Mouse (Mus musculus) kidney, postnatal 4 days (tissue): Measurements from ENCODE around the gene Tex14.
A peak's percentile ranks its signal among the peaks of the same experiment; 100 is the strongest.
"Not testable (repeated sequence)": the region's sequence is repeated elsewhere in the genome, so short reads cannot be mapped to it uniquely, and the experiment has no call there.

Source experiments
- DNase-seq, 2 experiments: peaks; one replicate each; pipeline ENCODE4 v3.0.0; 2021; ENCODE audit warnings: mixed read lengths in 2 of 2

The Tex14 gene

DNA sequence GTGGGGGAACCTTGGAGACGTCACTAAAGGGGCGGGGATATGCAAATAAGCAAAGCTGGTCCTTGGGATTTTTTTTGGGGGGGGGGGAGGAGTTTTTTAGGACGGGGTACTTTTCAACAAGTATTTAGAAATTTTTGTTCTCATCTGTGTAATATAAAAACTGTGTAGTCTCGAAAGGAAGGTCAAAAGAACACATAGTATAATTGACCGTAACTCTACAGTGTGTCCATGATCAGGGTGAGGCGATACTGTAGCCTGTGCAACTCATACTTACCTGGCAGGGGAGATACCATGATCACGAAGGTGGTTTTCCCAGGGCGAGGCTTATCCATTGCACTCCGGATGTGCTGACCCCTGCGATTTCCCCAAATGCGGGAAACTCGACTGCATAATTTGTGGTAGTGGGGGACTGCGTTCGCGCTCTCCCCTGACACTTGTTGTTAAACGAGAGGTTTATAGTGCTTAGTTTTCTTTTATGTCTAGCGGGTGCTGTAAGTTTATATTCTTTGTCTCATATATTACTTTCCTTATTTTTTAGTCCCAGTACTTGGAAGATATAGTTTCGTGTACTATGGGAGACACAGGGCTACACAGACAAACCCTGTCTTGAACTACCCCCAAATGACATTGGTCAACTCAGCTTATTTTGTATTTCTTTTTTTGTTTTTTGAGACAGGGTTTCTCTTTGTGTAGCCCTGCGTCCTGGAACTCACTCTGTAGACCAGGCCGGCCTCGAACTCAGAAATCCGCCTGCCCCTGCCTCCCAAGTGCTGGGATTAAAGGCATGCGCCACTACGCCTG lies 21.8 kb downstream of the Tex14 start:
- DNase-seq = peak; percentile 86 to 88

GRCm38 (mm10) chr11:87427273-87428050 lies 22.6 kb downstream of the Tex14 start:
- DNase-seq = no peak

GRCm38 (mm10) chr11:87428051-87428673 lies 23.3 kb downstream of the Tex14 start:
- no peak for DNase-seq

DNA sequence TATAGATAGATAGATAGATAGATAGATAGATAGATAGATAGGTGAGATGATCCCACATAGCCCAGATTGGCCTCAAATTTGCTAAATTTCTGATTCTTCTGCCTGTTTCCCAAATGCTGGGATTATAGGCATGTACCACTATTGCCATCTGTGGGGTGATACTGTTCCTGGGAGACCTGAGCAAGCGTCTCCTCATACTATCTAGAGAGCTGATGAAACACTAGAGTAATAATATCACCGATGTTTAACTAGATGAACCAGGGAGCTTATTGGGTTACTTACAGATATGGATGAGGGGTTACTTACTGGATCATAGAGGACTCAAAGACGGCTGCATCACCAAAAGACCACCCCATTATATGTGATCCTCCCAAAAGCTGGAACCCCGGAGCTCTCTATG lies 24.5 kb downstream of the Tex14 start:
- no peak for DNase-seq

DNA sequence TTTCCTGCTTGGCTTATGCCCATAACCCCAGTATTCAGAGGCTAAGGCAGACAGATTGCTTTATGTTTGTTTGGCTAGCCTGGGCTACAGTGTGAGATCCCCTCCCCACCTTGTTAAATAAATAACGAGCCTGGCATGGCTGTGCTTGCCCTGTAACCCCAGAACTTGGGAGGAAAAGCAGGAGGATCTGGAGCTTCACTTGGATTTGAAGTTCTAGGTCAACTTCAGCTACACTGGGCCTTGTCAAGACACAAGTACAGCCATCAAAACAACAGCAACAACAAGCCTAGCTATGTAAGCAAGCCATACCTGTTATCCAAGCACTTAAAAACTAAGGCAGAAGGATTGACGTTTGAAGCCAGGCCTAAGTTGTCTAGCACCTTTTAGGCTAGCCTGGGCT lies 25.5 kb downstream of the Tex14 start:
- DNase-seq = no peak

DNA sequence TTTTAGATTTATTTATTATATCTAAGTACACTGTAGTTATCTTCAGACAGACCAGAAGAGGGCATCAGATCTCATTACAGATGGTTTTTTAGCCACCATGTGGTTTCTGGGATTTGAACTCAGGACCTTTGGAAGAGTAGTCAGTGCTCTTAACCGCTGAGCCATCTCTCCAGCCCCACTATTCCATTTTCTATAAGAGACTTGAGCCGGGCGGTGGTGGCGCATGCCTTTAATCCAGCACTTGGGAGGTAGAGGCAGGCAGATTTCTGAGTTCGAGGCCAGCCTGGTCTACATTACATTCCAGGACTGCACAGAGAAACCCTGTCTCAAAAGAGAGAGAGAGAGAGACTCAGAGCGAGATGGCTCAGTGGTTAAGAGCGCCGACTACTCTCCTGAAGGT lies 26.9 kb downstream of the Tex14 start:
- not testable (repeated sequence) for DNase-seq

DNA sequence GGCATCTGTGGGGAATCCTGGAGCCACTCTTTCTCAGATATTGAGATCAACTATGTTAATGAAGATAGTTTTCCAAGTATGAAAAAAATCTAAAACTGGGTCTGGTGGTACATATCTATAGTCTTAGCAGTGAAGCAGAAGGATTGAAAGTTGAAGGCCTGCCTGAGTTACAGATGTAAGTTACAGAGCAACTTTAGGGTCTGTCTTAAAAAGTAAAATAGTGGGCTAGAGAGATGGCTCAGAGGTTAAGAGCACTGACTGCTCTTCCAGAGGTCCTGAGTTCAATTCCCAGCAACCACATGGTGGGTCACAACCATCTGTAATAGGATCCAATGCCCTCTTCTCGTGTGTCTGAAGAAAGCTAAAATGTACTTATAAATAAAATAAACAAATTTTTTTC lies 27.6 kb downstream of the Tex14 start:
- no peak for DNase-seq

- DNase-seq = no peak
Observed at GRCm38 (mm10) chr11:87432933-87433669, 28.2 kb downstream of the Tex14 start.

- DNase-seq = not testable (repeated sequence)
Observed at GRCm38 (mm10) chr11:87435107-87435506, 30.2 kb downstream of the Tex14 start.

DNA sequence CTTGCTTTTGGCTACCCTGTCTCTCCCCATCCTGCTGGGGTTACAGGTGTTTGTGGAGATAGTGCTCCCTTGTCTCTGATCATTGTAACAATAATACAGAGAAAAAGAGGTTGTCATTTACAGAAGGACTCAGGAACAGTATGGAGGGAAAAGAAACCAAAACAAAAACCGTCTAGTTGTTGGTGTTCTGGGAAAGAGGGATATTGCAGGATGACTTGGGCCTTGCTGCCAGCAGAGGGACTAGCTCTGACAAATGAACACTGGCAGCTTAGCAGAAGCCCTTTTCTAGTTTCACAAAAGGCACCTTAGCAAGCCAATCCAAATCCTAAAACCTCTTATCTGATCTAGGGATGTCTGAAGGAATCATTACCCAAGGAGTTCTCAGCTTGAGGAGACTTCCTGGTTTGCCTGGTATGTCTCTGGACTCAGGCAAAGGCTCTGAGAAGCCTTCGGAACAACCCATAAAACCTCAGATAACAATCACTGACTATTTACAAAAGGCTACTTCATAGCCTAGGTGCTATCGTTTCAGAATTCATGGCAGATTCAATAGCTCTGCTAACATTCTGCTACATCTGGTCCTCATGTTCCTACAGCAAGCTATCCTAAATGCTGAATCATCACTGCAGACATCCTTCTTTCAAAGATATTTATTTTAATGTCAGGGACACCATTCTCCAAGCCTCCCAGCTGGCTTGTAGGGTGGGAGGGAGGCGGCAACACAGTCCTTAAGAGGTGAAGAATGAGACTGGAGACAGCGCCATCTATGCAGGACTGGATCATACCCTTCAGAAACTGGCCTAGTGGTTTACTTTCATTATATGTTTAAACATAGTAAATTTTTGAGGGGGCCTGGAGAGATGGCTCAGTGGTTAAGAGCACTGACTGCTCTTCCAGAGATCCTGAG lies 31.7 kb downstream of the Tex14 start:
- DNase-seq = no peak

GRCm38 (mm10) chr11:87439796-87440420 lies 35.0 kb downstream of the Tex14 start:
- no peak for DNase-seq

DNA sequence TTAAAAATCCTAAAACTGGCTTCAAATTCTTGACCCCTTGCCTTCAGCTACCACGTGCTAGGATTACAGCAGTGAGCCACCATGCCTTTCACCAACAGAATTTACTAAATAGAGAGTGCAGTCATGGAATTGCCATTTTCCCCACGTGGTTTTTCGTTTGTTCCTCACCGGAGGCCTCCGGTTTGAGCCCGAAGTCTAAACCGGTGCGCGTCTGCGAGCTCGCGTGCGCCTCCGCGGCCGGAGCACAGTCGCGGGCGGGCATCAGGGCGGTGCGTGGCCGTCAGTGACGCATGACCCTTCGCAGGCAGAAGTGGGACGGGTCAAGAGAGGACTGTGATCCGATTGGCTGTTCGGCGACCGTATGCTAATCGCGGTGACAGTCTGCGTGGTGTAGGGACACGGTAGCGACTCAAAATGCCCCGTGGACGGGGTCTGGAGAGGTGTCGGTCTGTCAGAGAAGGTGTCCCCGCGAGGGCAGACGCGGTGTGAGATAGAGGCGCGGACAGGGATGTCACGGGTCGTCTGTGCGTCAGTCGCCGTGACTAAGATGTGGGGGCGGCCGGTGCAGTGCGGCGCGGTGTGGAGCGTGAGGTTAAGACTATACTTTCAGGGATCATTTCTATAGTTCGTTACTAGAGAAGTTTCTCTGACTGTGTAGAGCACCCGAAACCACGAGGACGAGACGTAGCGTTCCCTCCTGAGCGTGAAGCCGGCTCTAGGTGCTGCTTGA lies 37.9 kb downstream of the Tex14 start:
- peak; percentile 77 to 86 for DNase-seq

DNA sequence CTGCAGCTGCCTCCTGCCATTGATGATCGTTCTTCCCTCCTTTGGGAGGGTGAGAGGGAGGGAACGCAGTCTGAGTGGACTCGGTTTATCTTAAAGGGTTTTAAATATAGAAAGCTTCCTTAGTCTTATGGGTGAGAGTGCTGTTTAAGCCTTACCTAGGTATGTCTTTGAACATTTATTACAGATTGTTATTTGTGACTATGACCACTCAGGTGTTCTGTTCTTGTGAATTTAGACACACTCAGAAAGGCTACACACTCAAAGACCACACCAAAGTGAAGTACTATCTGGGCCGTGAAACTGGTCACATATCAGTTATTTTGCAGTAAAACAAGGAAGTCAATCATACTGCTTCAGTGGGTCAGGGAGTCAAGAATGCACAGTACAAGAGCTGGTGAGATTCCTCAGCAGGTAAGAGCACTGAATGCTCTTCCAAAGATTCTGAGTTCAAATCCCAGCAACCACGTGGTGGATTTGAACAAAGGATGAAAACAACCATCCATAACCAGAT lies 38.6 kb downstream of the Tex14 start:
- DNase-seq = peak; percentile 67 to 71

DNA sequence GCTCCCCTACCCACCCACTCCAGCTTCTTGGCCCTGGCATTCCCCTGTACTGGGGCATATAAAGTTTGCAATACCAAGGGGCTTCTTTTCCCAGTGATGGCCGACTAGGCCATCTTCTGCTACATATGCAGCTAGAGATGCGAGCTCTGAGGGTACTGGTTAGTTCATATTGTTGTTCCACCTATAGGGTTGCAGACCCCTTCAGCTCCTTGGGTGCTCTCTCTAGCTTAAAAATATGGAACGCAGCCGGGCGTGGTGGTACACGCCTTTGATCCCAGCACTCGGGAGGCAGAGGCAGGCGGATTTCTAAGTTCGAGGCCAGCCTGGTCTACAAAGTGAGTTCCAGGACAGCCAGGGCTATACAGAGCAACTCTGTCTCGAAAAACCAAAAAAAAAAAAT lies 39.2 kb downstream of the Tex14 start:
- DNase-seq = not testable (repeated sequence)

DNA sequence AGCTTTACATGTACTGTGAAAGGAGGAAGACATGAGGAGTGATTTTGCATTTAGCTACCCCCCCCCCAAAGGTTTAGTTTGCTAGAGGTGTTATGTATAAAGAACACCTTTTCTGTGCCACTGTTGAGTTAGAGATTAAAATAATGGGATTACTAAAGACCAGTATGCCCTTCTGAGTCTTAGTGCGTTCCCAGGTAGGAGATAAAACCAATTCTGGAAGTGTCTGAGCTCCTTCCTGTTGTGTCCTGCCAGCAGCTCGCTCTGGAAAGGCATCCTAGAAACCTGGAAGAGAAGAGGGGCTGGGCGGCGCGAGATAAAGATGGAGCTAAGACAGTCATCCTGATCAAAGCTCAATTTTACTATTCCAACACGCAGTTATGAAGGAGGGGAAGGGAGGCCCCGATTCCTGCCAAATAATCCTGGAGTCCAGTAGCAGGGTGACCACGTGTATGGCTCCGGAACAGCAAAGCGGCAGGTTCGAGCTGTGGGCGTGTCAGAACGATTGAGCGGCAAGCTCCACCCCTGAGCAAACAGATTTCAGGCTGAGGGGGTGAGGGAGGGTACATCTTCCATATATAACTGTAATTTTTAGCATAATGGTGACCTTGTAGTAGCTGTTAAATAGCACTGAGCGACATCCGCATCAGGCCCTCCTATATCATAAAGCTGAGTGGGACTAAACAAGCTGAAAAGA lies 40.0 kb downstream of the Tex14 start:
- DNase-seq = no peak

DNA sequence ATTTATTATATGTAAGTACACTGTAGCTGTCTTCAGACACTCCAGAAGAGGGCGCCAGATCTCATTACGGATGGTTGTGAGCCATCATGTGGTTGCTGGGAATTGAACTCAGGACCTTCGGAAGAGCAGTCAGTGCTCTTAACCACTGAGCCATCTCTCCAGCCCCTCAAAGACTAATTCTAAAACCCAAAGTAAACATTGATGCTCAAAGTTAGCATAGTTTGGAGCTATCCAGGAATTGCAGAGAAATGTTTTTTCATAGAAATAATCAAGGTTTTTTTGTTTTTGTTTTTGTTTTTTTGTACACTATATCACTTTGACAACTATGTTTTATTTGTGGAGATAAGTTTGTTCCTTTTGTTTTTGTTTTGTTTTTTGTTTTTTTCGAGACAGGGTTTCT lies 40.7 kb downstream of the Tex14 start:
- not testable (repeated sequence) for DNase-seq

- no peak for DNase-seq
Observed at GRCm38 (mm10) chr11:87446159-87446558, 41.3 kb downstream of the Tex14 start.

DNA sequence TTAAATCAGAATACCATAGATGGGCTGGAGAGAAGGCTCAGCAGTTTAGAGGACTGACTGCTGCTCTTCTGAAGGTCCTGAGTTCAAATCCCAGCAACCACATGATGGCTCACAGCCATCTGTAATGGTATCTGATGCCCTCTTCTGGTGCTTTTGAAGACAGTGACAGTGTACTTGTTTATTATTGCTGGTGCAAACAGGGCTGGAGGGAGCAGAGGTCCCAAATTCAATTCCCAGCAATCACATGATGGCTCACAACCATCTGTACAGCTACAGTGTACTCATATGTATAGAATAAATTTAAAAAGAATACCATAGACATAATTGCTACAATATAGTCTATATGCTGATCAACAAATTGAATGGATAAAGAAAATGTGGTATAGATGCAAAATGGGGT lies 42.6 kb downstream of the Tex14 start:
- no peak for DNase-seq

DNA sequence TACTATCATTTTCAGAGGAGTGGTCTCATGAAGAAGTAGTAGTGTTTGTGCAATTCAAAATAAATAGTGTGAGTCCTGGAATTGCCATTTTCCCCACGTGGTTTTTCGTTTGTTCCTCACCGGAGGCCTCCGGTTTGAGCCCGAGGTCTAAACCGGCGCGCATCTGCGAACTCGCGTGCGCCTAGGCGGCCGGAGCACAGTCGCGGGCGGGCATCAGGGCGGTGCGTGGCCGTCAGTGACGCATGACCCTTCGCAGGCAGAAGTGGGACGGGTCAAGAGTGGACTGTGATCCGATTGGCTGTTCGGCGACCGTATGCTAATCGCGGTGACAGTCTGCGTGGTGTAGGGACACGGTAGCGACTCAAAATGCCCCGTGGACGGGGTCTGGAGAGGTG lies 43.2 kb downstream of the Tex14 start:
- peak; percentile 94 to 96 for DNase-seq
